Mouse (Mus musculus) left cerebral cortex, postnatal 14 days (tissue): ENCODE data around the gene Glp1r. TPM values are rescaled to one million over a fixed set of nuclear protein-coding genes. Genes with fewer than 3 reads are reported as not detected.

Source experiments
- DNase-seq, 2 experiments: peaks; one replicate each; pipeline ENCODE4 v3.0.0; 2021 to 2022; ENCODE audit warnings: low spot score in 2 of 2, mixed read lengths in 1 of 2
- intact Hi-C: fragments of 180-260 bp; cut with DNase I; formaldehyde crosslinking; loops from one replicate; pipeline ENCODE4 v1.15.1; 2025
- microRNA-seq, 2 experiments: library from miRNA; unstranded; fragments of <30 nt; microRNA quantifications; one replicate each; pipeline ENCODE4 v1.2.0; 2022
- total RNA-seq, 2 experiments: library from RNA; stranded (reverse); gene quantifications; 2 replicates each; pipeline ENCODE4 v1.2.3; 2021

Gene Glp1r
- total RNA-seq, 2 experiments from 2014 or later, result 0.72 to 1.4 TPM

GRCm38 (mm10) chr17:30990254-30990653, 88.6 kb downstream of the Glp1r start:
- intact Hi-C loops, result no loop called here
- peak; percentile 37 to 58 for DNase-seq

Small RNAs within 50 kb of the gene (microRNA-seq; reads per million reads assigned to microRNA genes)
- gene Gm24026, result 0 reads per million in 2 experiments

Other genes with a start within 250 kb of the Glp1r start
- gene Umodl1, start 52.8 kb downstream of the Glp1r start, total RNA-seq, result under 1 TPM; 0.15 to 0.23 TPM
- 10 to 100 TPM; 41.6 to 52.7 TPM for gene Abcg1, start 155.9 kb downstream of the Glp1r start, total RNA-seq
- gene Tff3, start 227.8 kb downstream of the Glp1r start, total RNA-seq, result not detected
- not detected for gene Tff2, start 242.5 kb downstream of the Glp1r start, total RNA-seq